Mouse (Mus musculus) embryonic facial prominence, embryonic 10.5 days (tissue): Measurements from ENCODE around the gene Slc26a6. TPM values are rescaled to one million over a fixed set of nuclear protein-coding genes. Genes with fewer than 3 reads are reported as not detected.

Source experiments
- DNase-seq: peaks from one replicate; pipeline ENCODE4 v3.0.0-alpha.2; 2017; ENCODE audit warnings: low spot score
- H3K27ac ChIP-seq: fragments of 300-500 bp; sonication (generic); replicated peaks from 2 replicates; pipeline ENCODE4 v1.5.1; 2016; ENCODE audit warnings: mild to moderate bottlenecking
- H3K27me3 ChIP-seq: fragments of 300-500 bp; sonication (generic); replicated peaks from 2 replicates; pipeline ENCODE4 v1.6.1; 2016; ENCODE audit warnings: low read depth, mild to moderate bottlenecking; ENCODE audit not compliant: poor library complexity, severe bottlenecking
- H3K36me3 ChIP-seq: fragments of 300-500 bp; sonication (generic); replicated peaks from 2 replicates; pipeline ENCODE4 v1.6.1; 2016; ENCODE audit warnings: mild to moderate bottlenecking, moderate library complexity
- H3K4me1 ChIP-seq: fragments of 300-500 bp; sonication (generic); 2 replicates; pipeline ENCODE4 v1.6.1; 2016
- H3K4me3 ChIP-seq: fragments of 300-500 bp; sonication (generic); 2 replicates; pipeline ENCODE4 v1.5.1; 2016; ENCODE audit warnings: mild to moderate bottlenecking, moderate library complexity
- H3K9me3 ChIP-seq: fragments of 300-500 bp; sonication (generic); 2 replicates; pipeline ENCODE4 v1.6.1; 2016; ENCODE audit warnings: mild to moderate bottlenecking
- WGBS: fragments of 180-500 bp; shearing (Covaris S2); methylation state at CpG from one replicate; pipeline ENCODE4 v1.1.7; 2016; 5-methylcytosine and 5-hydroxymethylcytosine counted together
- microRNA-seq: library from miRNA; unstranded; fragments of <30 nt; microRNA quantifications from one replicate; pipeline ENCODE4, GENCODE M21; 2017
- polyA plus RNA-seq: library from polyadenylated mRNA; unstranded; fragments of >200 nt; fragmentation: Nextera tagmentation; extraction: Ambion mirVana; gene quantifications from 2 replicates; pipeline ENCODE4 v1.2.1, GENCODE M21; 2016

The Slc26a6 gene
- polyA plus RNA-seq, 1 experiment from 2014 or later: 13.3 TPM

DNA sequence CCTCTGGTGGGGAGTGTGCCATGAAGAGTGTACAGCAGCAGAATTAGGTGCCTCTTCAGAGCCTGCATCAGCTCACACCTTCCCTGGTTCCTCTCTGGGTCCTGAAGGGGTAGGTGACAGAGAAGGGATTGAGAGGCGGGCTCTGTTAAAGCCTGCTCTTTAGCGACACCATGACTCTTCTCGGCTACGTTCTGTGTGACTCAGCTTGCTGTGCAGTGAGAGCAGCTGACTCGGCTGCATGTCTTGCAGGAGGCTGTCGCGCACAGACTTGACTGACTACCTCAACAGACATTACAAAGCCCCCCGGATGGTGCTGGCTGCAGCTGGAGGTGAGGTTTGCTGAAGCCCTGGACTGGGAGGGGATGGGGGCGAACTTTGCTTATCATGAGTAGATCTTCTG lies 92.0 kb downstream of the Slc26a6 start:
- Histone ChIP-seq H3K27ac (no peak overlapping the region), H3K4me3 (no peak overlapping the region), H3K36me3 (peaks cover 99% of the 10 kb centered on the region), H3K4me1 (peaks cover 26% of the 10 kb centered on the region), H3K27me3 (no peaks in the 10 kb centered on the region), H3K9me3 (no peaks in the 10 kb centered on the region)
- WGBS: 80% methylated on average over 9 of the region's 9 CpGs
- no peak for DNase-seq

DNA sequence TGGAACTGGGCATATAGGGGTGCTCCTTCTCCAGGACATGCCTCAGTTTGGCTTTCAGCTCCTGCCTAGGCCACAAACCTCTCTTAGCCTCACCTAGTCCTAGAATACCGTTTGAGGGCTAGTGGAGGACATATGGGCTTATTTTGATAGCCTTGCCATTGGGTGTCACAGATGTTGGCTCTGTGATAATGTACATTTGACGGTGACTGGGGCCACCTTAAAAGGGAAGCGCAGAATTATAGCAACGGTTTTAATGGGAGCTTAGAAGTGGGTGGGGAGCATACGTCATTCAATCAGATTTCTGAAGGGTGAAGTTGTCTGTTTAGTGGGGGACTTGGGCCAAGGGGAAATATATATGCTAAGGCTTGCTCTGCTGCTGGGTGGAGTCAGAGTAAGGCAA lies 92.5 kb downstream of the Slc26a6 start:
- peaks cover 30% of the 10 kb centered on the region for H3K4me1 ChIP-seq
- no peak for DNase-seq
- H3K9me3 ChIP-seq: no peaks in the 10 kb centered on the region
- no peak overlapping the region for H3K4me3 ChIP-seq
- H3K27me3 ChIP-seq: no peaks in the 10 kb centered on the region
- peaks cover 99% of the 10 kb centered on the region for H3K36me3 ChIP-seq
- no peak overlapping the region for H3K27ac ChIP-seq
- 91% methylated on average over 5 of the region's 5 CpGs for WGBS

DNA sequence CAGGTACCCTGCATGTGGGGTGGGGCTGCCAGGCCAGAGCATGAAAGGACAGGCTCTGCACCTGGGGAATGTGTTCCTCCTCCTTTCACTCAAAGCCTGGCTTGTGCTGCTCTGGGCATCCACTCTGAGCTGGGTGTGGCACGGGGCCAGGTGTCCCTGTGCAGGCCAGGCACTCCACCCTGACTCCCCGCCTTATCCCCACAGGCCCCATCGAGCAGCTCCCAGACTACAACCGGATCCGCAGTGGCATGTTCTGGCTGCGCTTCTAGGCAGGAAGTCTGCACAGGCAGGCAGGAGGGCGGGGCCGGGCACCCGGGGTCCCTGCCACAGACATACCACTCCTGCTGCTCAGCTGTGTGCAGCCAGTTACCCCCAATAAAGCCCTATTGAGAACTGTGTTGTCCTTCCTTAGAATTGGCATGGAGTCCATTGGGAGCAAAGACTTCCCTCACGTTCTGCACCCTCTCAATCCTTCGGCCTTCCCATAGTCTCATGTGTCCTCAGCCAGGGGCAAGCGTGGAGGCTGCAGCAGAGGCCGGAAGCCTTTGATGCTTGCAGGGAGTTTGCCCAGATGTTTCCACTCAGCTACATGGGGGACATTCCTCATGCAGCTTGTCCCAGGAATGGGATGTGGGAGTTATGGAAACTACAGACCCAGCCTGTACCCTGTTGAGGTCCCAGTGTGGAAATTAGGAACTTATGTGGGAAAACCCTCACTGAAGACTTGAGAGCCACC lies 96.3 kb downstream of the Slc26a6 start:
- Histone ChIP-seq H3K27ac (peak overlapping the region; percentile 76), H3K4me1 (peaks cover 52% of the 10 kb centered on the region), H3K36me3 (peaks cover 72% of the 10 kb centered on the region), H3K4me3 (peak overlapping the region; percentile 25; the same call in 1 of the 2 replicates), H3K9me3 (no peaks in the 10 kb centered on the region), H3K27me3 (peaks cover 26% of the 10 kb centered on the region)
- DNase-seq: peak; percentile 77
- 64% methylated on average over 13 of the region's 13 CpGs for WGBS

DNA sequence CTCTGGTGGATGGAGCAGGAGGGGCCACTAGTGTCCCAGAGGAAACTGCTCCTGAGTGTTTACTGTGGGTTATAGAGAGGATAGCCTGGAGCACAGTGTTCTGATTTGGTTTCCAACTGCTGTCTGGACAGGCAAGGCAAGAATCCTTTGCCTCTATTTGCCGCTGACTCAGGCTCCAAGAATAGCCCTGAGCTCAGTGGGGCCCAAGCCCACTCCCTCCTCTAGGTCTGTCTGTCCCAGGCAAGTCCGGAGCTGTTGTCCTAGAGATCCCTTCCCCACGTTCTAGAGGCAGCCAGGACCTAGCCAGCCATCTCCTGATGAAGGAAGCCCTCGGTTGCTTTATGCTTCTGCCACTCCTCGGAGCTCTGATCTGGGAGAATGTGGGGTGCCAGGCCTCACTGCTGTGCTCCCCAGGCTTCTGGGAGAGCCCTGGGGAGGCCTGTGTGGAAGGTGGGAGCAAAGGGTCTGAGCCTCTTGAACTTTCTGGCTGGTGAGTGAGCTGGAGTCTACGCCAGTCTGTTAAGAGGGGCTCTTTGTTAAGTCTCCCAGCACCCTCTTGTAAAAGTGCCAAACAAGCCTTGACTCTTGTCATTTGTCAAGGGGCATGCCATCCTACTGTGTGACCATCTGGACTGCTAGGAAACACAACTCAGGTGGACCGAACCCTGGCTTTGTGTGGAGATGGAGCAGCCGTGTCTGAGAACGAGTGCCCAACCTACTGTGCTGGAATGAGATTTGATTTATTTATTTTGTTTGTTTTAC lies 97.1 kb downstream of the Slc26a6 start:
- peak overlapping the region; percentile 76 for H3K27ac ChIP-seq
- no peaks in the 10 kb centered on the region for H3K9me3 ChIP-seq
- peaks cover 57% of the 10 kb centered on the region for H3K4me1 ChIP-seq
- peaks cover 64% of the 10 kb centered on the region for H3K36me3 ChIP-seq
- 88% methylated on average over 9 of the region's 9 CpGs for WGBS
- H3K4me3 ChIP-seq: peak overlapping the region; percentile 25; the same call in 1 of the 2 replicates
- peaks cover 33% of the 10 kb centered on the region for H3K27me3 ChIP-seq
- no peak for DNase-seq

DNA sequence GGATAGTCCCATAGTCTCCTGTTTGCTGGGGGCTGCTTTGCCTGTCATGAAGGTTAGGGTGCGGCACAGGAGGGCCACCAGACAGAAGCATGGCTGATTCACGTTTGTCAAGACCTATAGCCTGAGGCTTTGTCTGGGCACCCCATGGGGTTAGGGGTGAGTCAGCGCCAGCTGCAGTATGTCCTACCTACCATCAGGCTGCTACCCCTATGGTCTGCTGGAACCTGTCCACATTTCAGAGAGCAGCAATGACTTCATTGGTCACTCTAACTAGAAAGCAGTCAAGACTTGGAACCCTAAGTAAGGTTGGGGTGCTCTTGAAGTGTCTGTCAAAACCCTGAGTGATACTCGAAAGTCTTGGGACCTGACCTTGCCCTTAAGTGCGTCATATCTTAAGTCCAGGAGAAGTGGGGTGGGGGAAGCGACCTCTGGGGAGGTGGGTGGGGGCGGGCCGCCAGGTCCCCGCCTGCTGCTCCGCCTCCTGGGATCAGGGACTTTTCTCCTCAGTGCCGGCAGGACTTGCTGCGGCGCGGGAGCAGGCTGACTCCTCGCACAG lies 100.1 kb downstream of the Slc26a6 start, which contains the start of gene Col7a1:
Col7a1 (plus strand) TSS at position 506 of the 556 bp plus-strand sequence.
- peaks cover 33% of the 10 kb centered on the region for H3K27me3 ChIP-seq
- H3K9me3 ChIP-seq: no peaks in the 10 kb centered on the region
- H3K36me3 ChIP-seq: peaks cover 34% of the 10 kb centered on the region
- H3K4me3 ChIP-seq: peak within 1 kb of the TSS; percentile 43
- DNase-seq: no peak
- H3K4me1 ChIP-seq: peaks cover 55% of the 10 kb centered on the region
- H3K27ac ChIP-seq: no peak within 1 kb of the TSS; the same call in 1 of the 2 replicates
- 9% methylated on average over 15 of the region's 15 CpGs for WGBS

DNA sequence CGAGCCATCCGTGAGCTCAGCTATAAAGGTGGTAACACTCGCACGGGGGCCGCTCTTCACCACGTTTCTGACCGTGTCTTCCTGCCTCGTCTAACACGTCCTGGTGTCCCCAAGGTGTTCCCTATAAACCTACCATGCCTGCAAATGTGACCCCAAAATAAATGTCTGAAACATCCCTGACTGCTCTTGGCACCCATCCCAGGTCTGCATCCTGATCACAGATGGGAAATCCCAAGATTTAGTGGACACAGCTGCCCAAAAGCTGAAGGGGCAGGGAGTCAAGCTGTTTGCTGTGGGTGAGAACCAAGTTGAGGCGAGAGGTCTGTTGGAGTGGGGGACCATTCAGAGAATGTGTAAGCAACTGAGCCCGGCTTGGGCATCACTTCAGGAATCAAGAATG lies 102.2 kb downstream of the Slc26a6 start:
- Histone ChIP-seq H3K36me3 (peaks cover 13% of the 10 kb centered on the region), H3K9me3 (no peaks in the 10 kb centered on the region), H3K4me3 (no peak overlapping the region), H3K27me3 (peaks cover 33% of the 10 kb centered on the region), H3K27ac (no peak overlapping the region), H3K4me1 (peaks cover 34% of the 10 kb centered on the region)
- 92% methylated on average over 11 of the region's 11 CpGs for WGBS
- DNase-seq: no peak

DNA sequence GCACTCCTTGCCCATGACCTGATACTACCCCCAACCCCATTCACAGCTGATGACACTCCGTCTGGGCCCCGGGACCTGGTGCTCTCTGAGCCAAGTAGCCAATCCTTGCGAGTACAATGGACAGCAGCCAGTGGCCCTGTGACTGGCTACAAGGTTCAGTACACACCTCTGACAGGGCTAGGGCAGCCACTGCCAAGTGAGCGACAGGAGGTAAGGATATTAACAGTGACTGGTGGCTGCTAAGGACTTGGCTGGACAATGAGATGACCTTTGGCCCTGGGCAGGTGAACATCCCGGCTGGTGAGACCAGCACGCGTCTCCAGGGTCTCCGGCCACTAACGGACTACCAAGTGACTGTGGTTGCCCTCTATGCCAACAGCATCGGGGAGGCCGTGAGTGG lies 102.8 kb downstream of the Slc26a6 start:
- Histone ChIP-seq H3K4me1 (peaks cover 31% of the 10 kb centered on the region), H3K27me3 (peaks cover 33% of the 10 kb centered on the region), H3K9me3 (no peaks in the 10 kb centered on the region), H3K36me3 (peaks cover 7% of the 10 kb centered on the region), H3K4me3 (no peak overlapping the region), H3K27ac (no peak overlapping the region)
- no peak for DNase-seq
- WGBS: 87% methylated on average over 11 of the region's 11 CpGs

Small RNA genes lying within 50 kb of the gene (microRNA-seq; reads per million reads assigned to microRNA genes)
- gene Gm23156: not detected

Other genes with a start within 250 kb of the Slc26a6 start
- 57.9 and 62.5 TPM in 2 replicates for gene Arih2, start 203.9 kb upstream of the Slc26a6 start, polyA plus RNA-seq
- 30.4 and 35.1 TPM in 2 replicates for gene Slc25a20, start 191.2 kb upstream of the Slc26a6 start, polyA plus RNA-seq
- gene Prkar2a, start 164.0 kb upstream of the Slc26a6 start, polyA plus RNA-seq: 24.7 and 26.2 TPM in 2 replicates
- 94.0 and 103 TPM in 2 replicates for gene Ip6k2, start 69.5 kb upstream of the Slc26a6 start, polyA plus RNA-seq
- gene Nckipsd, start 44.9 kb upstream of the Slc26a6 start, polyA plus RNA-seq: 14.8 and 15.0 TPM in 2 replicates
- gene Celsr3, start 27.0 kb upstream of the Slc26a6 start, polyA plus RNA-seq: 1.6 and 1.7 TPM in 2 replicates
- gene Tmem89, start 61.3 kb downstream of the Slc26a6 start, polyA plus RNA-seq: not detected in 2 replicates
- gene Uqcrc1, start 83.3 kb downstream of the Slc26a6 start, polyA plus RNA-seq: 488 and 506 TPM in 2 replicates
- gene Col7a1, start 100.3 kb downstream of the Slc26a6 start, polyA plus RNA-seq: 1.1 and 2.0 TPM in 2 replicates
- gene Ucn2, start 132.7 kb downstream of the Slc26a6 start, polyA plus RNA-seq: not detected in 2 replicates
- gene Pfkfb4, start 138.5 kb downstream of the Slc26a6 start, polyA plus RNA-seq: 10.0 and 12.2 TPM in 2 replicates
- 38.4 and 42.0 TPM in 2 replicates for gene Shisa5, start 185.3 kb downstream of the Slc26a6 start, polyA plus RNA-seq
- gene Trex1, start 206.5 kb downstream of the Slc26a6 start, polyA plus RNA-seq: 8.4 and 10.3 TPM in 2 replicates
- 35.9 and 36.7 TPM in 2 replicates for gene Atrip, start 220.8 kb downstream of the Slc26a6 start, polyA plus RNA-seq
- gene Ccdc51, start 229.2 kb downstream of the Slc26a6 start, polyA plus RNA-seq: 11.8 and 13.3 TPM in 2 replicates
- 784 and 812 TPM in 2 replicates for gene Tma7, start 229.3 kb downstream of the Slc26a6 start, polyA plus RNA-seq
- 24.8 and 28.6 TPM in 2 replicates for gene Plxnb1, start 242.1 kb downstream of the Slc26a6 start, polyA plus RNA-seq